ENCODE assay signal across 8 mouse cellular contexts in genomic region chr1:131657945-131658354, GRCm38 (mm10). TPM values are rescaled to one million over a fixed set of nuclear protein-coding genes. Genes with fewer than 3 reads are reported as not detected.
DNase-seq lines count a peak whose midpoint lies in the region; ATAC-seq and TF ChIP-seq lines count a peak whose summit lies in the region.

No protein-coding gene starts in this region.

- H3K4me1 ChIP-seq in E14TG2a.4 (replicated peaks; ENCODE audit: low read depth, low read length), result peaks cover 13% of the 10 kb centered on the region
- H3K4me1 ChIP-seq in forebrain, embryonic 14.5 days (ENCODE audit: control insufficient read depth, insufficient read depth, low read length), result peaks cover 6% of the 10 kb centered on the region; the same call in 1 of the 2 replicates
- peaks cover 6% of the 10 kb centered on the region; the same call in 1 of the 2 replicates for H3K4me1 ChIP-seq in neural tube, embryonic 15.5 days

- intact Hi-C loops in heart, postnatal 14 days (cut with DNase I), result loop anchor here (1.0 kb wide), 1 partner anchor 45 kb away; no protein-coding TSS in a partner anchor

- no peak overlapping the region for H3K4me3 ChIP-seq in E14TG2a.4 (replicated peaks; ENCODE audit: low read length)
- peak overlapping the region; percentile 21 for H3K4me3 ChIP-seq in forebrain, embryonic 14.5 days (ENCODE audit: low read depth, low read length)
- peak overlapping the region; percentile 26 for H3K4me3 ChIP-seq in neural tube, embryonic 15.5 days (replicated peaks)

- 0% methylated on average over 11 of the region's 11 CpGs for WGBS in forebrain, embryonic 14.5 days
- under 1% methylated on average over 11 of the region's 11 CpGs for WGBS in neural tube, embryonic 15.5 days

- peak overlapping the region; percentile 48 for H3K4me2 ChIP-seq in forebrain, embryonic 14.5 days (ENCODE audit: low read length)
- peak overlapping the region; percentile 51 for H3K4me2 ChIP-seq in neural tube, embryonic 15.5 days

- no peaks in the 10 kb centered on the region for H3K36me3 ChIP-seq in E14TG2a.4 (ENCODE audit: insufficient read depth, low read length)
- no peaks in the 10 kb centered on the region for H3K36me3 ChIP-seq in forebrain, embryonic 14.5 days (ENCODE audit: control insufficient read depth, insufficient read depth, low read length)
- no peaks in the 10 kb centered on the region for H3K36me3 ChIP-seq in neural tube, embryonic 15.5 days

- H3K27ac ChIP-seq in forebrain, embryonic 14.5 days (ENCODE audit: low read depth, low read length), result peak overlapping the region; percentile 82
- peak overlapping the region; percentile 82 for H3K27ac ChIP-seq in neural tube, embryonic 15.5 days (replicated peaks)

- peak overlapping the region; percentile 57 for H3K9ac ChIP-seq in forebrain, embryonic 14.5 days (ENCODE audit: low read length)
- peak overlapping the region; percentile 36 for H3K9ac ChIP-seq in neural tube, embryonic 15.5 days (replicated peaks)

- no peaks in the 10 kb centered on the region for H3K9me3 ChIP-seq in E14TG2a.4 (ENCODE audit: low read length)
- H3K9me3 ChIP-seq in forebrain, embryonic 14.5 days (replicated peaks; ENCODE audit: control insufficient read depth, low read length), result no peaks in the 10 kb centered on the region
- no peaks in the 10 kb centered on the region for H3K9me3 ChIP-seq in neural tube, embryonic 15.5 days (replicated peaks)

- H3K27me3 ChIP-seq in E14TG2a.4 (ENCODE audit: insufficient read depth, low read length), result peaks cover 33% of the 10 kb centered on the region
- no peaks in the 10 kb centered on the region for H3K27me3 ChIP-seq in forebrain, embryonic 14.5 days (replicated peaks; ENCODE audit: control insufficient read depth, insufficient read depth, low read length)
- H3K27me3 ChIP-seq in neural tube, embryonic 15.5 days (replicated peaks), result no peaks in the 10 kb centered on the region

- DNase-seq in forebrain, embryonic 14.5 days (ENCODE audit: low spot score), result peak; percentile 98
- DNase-seq in heart, postnatal 14 days, result peak; percentile 92 to 93
- DNase-seq in layer of hippocampus, adult 11-12 months (ENCODE audit: low spot score), result peak; percentile 95
- DNase-seq in lung, adult 18-20 months, result peak; percentile 86 to 89
- DNase-seq in testis, postnatal 14 days (ENCODE audit: low spot score), result peak; percentile 85

- TF ChIP-seq CTCF in E14TG2a.4 (conservative IDR thresholded peaks at IDR 0.05; ENCODE audit: low read length), result peak; percentile 71

- ATAC-seq in cerebellum, adult (ENCODE audit: insufficient number of reproducible peaks, low FRiP score, low TSS enrichment), result peak; percentile 92
- peak; percentile 93 for ATAC-seq in forebrain, embryonic 14.5 days
- ATAC-seq in neural tube, embryonic 15.5 days (ENCODE audit: low FRiP score), result peak; percentile 92

RNA-seq across cellular contexts. Expression of gene Ctse, which starts 19.8 kb away (rescaled TPM):
- polyA plus RNA-seq in forebrain, embryonic 14.5 days (2014; fragmentation: Nextera tagmentation; extraction: Ambion mirVana), result 0.10 TPM in 1 of 2 replicates, not detected in the other
- total RNA-seq in heart, postnatal 14 days (2021), result 1 to 10 TPM; 2.8 to 2.9 TPM
- polyA plus RNA-seq in neural tube, embryonic 15.5 days (2015; fragmentation: Nextera tagmentation; extraction: Ambion mirVana), result 0.84 TPM in 1 of 2 replicates, not detected in the other

RNA-seq across cellular contexts. Expression of gene Rab7b, which starts 30.5 kb away (rescaled TPM):
- 0.98 and 1.1 TPM in 2 replicates for polyA plus RNA-seq in forebrain, embryonic 14.5 days (2014; fragmentation: Nextera tagmentation; extraction: Ambion mirVana)
- total RNA-seq in heart, postnatal 14 days (2021), result 1 to 10 TPM; 4.2 to 4.5 TPM
- 1.4 and 1.9 TPM in 2 replicates for polyA plus RNA-seq in neural tube, embryonic 15.5 days (2015; fragmentation: Nextera tagmentation; extraction: Ambion mirVana)

RNA-seq across cellular contexts. Expression of gene Avpr1b, which starts 58.9 kb away (rescaled TPM):
- not detected in 2 replicates for polyA plus RNA-seq in forebrain, embryonic 14.5 days (2014; fragmentation: Nextera tagmentation; extraction: Ambion mirVana)
- total RNA-seq in heart, postnatal 14 days (2021), result not detected
- polyA plus RNA-seq in neural tube, embryonic 15.5 days (2015; fragmentation: Nextera tagmentation; extraction: Ambion mirVana), result not detected in 2 replicates
